Mouse (Mus musculus): Measurements from ENCODE around the gene Zfp420.

DNA sequence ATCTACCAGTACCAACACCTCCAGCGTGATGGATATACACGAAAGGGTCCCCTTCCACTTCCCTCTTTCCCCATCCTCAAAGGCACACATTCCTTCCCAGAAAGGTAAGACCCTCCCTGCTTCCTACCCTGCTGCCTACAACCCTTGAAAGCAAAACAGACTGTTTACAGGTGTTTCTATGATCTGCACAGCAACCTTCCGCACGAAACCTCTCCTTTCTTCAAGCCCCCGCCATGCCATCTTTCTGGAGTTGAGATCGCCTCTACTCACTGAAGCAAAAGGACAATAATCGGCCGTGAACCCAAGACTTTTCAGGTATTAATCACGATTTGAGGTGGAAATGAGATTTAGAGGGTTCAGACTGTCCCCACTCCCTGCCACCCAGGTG lies 7.0 kb upstream of the Zfp420 start:
- TF ChIP-seq CTCF (conservative IDR thresholded peaks at IDR 0.05; ENCODE audit: low read length) (no peak), POU5F1 (IDR thresholded peaks at IDR 0.05; ENCODE audit: borderline replicate concordance, low read length) (no peak)
